Mouse (Mus musculus): ENCODE data around the gene Azgp1. TPM values are rescaled to one million over a fixed set of nuclear protein-coding genes. Genes with fewer than 3 reads are reported as not detected.
"Not testable (repeated sequence)": the region's sequence is repeated elsewhere in the genome, so short reads cannot be mapped to it uniquely, and the experiment has no call there.

The Azgp1 gene
- polyA plus RNA-seq (2015; fragmentation: Nextera tagmentation; extraction: Ambion mirVana), result 0.43 and 0.46 TPM in 2 replicates

- no peak within 1 kb of the TSS for H3K4me2 ChIP-seq
- no peaks in the 10 kb centered on the region for H3K9me3 ChIP-seq
- no peak within 1 kb of the TSS for H3K27ac ChIP-seq
- H3K36me3 ChIP-seq, result no peaks in the 10 kb centered on the region
- no peaks in the 10 kb centered on the region for H3K27me3 ChIP-seq (replicated peaks)
- no peak within 1 kb of the TSS for H3K9ac ChIP-seq
- H3K4me1 ChIP-seq, result no peaks in the 10 kb centered on the region
- no peak within 1 kb of the TSS for H3K4me3 ChIP-seq (replicated peaks)
- no peak for ATAC-seq (ENCODE audit: insufficient read depth, low FRiP score, low read depth)
- WGBS, result 67% methylated on average over 4 of the region's 4 CpGs
Observed at GRCm38 (mm10) chr5:137981300-137981699, at the start of gene Azgp1. Azgp1 (plus strand) TSS chr5:137981520.

GRCm38 (mm10) chr5:137933934-137934333 is 47.4 kb upstream of the Azgp1 start:
- not testable (repeated sequence) for H3K27me3 ChIP-seq (replicated peaks); H3K4me1 ChIP-seq; H3K4me3 ChIP-seq (replicated peaks); H3K27ac ChIP-seq; H3K4me2 ChIP-seq; ATAC-seq (ENCODE audit: insufficient read depth, low FRiP score, low read depth); H3K36me3 ChIP-seq; H3K9me3 ChIP-seq; H3K9ac ChIP-seq
- WGBS, result 59% methylated on average over 2 of the region's 2 CpGs

- Histone ChIP-seq H3K27me3 (replicated peaks) (no peaks in the 10 kb centered on the region), H3K4me1 (no peaks in the 10 kb centered on the region), H3K4me2 (no peak overlapping the region), H3K9ac (no peak overlapping the region), H3K36me3 (no peaks in the 10 kb centered on the region), H3K27ac (no peak overlapping the region), H3K9me3 (no peaks in the 10 kb centered on the region), H3K4me3 (replicated peaks) (no peak overlapping the region)
- ATAC-seq (ENCODE audit: insufficient read depth, low FRiP score, low read depth), result no peak
- WGBS, result 86% methylated on average over 2 of the region's 2 CpGs
Observed at GRCm38 (mm10) chr5:137936486-137936885, 44.8 kb upstream of the Azgp1 start.

GRCm38 (mm10) chr5:137937238-137937637 is 44.1 kb upstream of the Azgp1 start:
- WGBS, result 63% methylated on average over 4 of the region's 4 CpGs
- H3K27me3 ChIP-seq (replicated peaks), result no peaks in the 10 kb centered on the region
- H3K4me3 ChIP-seq (replicated peaks), result no peak overlapping the region
- no peak overlapping the region for H3K9ac ChIP-seq
- H3K36me3 ChIP-seq, result no peaks in the 10 kb centered on the region
- H3K4me1 ChIP-seq, result no peaks in the 10 kb centered on the region
- H3K9me3 ChIP-seq, result no peaks in the 10 kb centered on the region
- no peak overlapping the region for H3K27ac ChIP-seq
- no peak for ATAC-seq (ENCODE audit: insufficient read depth, low FRiP score, low read depth)
- H3K4me2 ChIP-seq, result no peak overlapping the region

GRCm38 (mm10) chr5:137940948-137941347 is 40.4 kb upstream of the Azgp1 start:
- H3K4me3 ChIP-seq (replicated peaks), result no peak overlapping the region
- no peaks in the 10 kb centered on the region for H3K4me1 ChIP-seq
- 62% methylated on average over 4 of the region's 4 CpGs for WGBS
- no peaks in the 10 kb centered on the region for H3K27me3 ChIP-seq (replicated peaks)
- H3K4me2 ChIP-seq, result no peak overlapping the region
- no peak overlapping the region for H3K27ac ChIP-seq
- H3K36me3 ChIP-seq, result no peaks in the 10 kb centered on the region
- no peak for ATAC-seq (ENCODE audit: insufficient read depth, low FRiP score, low read depth)
- no peaks in the 10 kb centered on the region for H3K9me3 ChIP-seq
- H3K9ac ChIP-seq, result no peak overlapping the region

- 56% methylated on average over 1 of the region's 1 CpGs for WGBS
- H3K27ac ChIP-seq, result no peak overlapping the region
- no peak overlapping the region for H3K9ac ChIP-seq
- H3K36me3 ChIP-seq, result no peaks in the 10 kb centered on the region
- H3K4me2 ChIP-seq, result no peak overlapping the region
- no peaks in the 10 kb centered on the region for H3K4me1 ChIP-seq
- H3K9me3 ChIP-seq, result no peaks in the 10 kb centered on the region
- H3K4me3 ChIP-seq (replicated peaks), result no peak overlapping the region
- no peak for ATAC-seq (ENCODE audit: insufficient read depth, low FRiP score, low read depth)
- H3K27me3 ChIP-seq (replicated peaks), result no peaks in the 10 kb centered on the region
Observed at GRCm38 (mm10) chr5:137943133-137943532, 38.2 kb upstream of the Azgp1 start.

- Histone ChIP-seq H3K27ac (no peak overlapping the region), H3K36me3 (no peaks in the 10 kb centered on the region), H3K4me3 (replicated peaks) (no peak overlapping the region), H3K27me3 (replicated peaks) (no peaks in the 10 kb centered on the region), H3K9ac (no peak overlapping the region), H3K9me3 (no peaks in the 10 kb centered on the region), H3K4me1 (no peaks in the 10 kb centered on the region), H3K4me2 (no peak overlapping the region)
- no peak for ATAC-seq (ENCODE audit: insufficient read depth, low FRiP score, low read depth)
Observed at GRCm38 (mm10) chr5:137947303-137947702, 34.0 kb upstream of the Azgp1 start.

GRCm38 (mm10) chr5:137951218-137951617 is 30.1 kb upstream of the Azgp1 start:
- ATAC-seq (ENCODE audit: insufficient read depth, low FRiP score, low read depth), result no peak
- H3K36me3 ChIP-seq, result no peaks in the 10 kb centered on the region
- H3K4me1 ChIP-seq, result no peaks in the 10 kb centered on the region
- H3K9me3 ChIP-seq, result no peaks in the 10 kb centered on the region
- H3K4me2 ChIP-seq, result no peak overlapping the region
- H3K27me3 ChIP-seq (replicated peaks), result no peaks in the 10 kb centered on the region
- H3K27ac ChIP-seq, result no peak overlapping the region
- no peak overlapping the region for H3K4me3 ChIP-seq (replicated peaks)
- H3K9ac ChIP-seq, result no peak overlapping the region
- 27% methylated on average over 6 of the region's 6 CpGs for WGBS

- H3K4me1 ChIP-seq, result no peaks in the 10 kb centered on the region
- no peak overlapping the region for H3K9ac ChIP-seq
- no peak overlapping the region for H3K4me2 ChIP-seq
- no peak overlapping the region for H3K4me3 ChIP-seq (replicated peaks)
- no peak for ATAC-seq (ENCODE audit: insufficient read depth, low FRiP score, low read depth)
- H3K27ac ChIP-seq, result no peak overlapping the region
- WGBS, result 84% methylated on average over 3 of the region's 3 CpGs
- no peaks in the 10 kb centered on the region for H3K36me3 ChIP-seq
- H3K27me3 ChIP-seq (replicated peaks), result no peaks in the 10 kb centered on the region
- no peaks in the 10 kb centered on the region for H3K9me3 ChIP-seq
Observed at GRCm38 (mm10) chr5:137956404-137956803, 24.9 kb upstream of the Azgp1 start.

GRCm38 (mm10) chr5:137962945-137963344 is 18.4 kb upstream of the Azgp1 start, which contains the start of gene Gjc3:
Gjc3 (minus strand) TSS chr5:137963098.
- Histone ChIP-seq H3K9ac (no peak within 1 kb of the TSS), H3K27me3 (replicated peaks) (no peaks in the 10 kb centered on the region), H3K4me2 (no peak within 1 kb of the TSS), H3K4me3 (replicated peaks) (no peak within 1 kb of the TSS), H3K9me3 (no peaks in the 10 kb centered on the region), H3K4me1 (no peaks in the 10 kb centered on the region), H3K36me3 (no peaks in the 10 kb centered on the region), H3K27ac (no peak within 1 kb of the TSS)
- ATAC-seq (ENCODE audit: insufficient read depth, low FRiP score, low read depth), result no peak
- WGBS, result 78% methylated on average over 8 of the region's 8 CpGs

GRCm38 (mm10) chr5:137966492-137966891 is 14.8 kb upstream of the Azgp1 start:
- Histone ChIP-seq H3K4me3 (replicated peaks) (no peak overlapping the region), H3K36me3 (no peaks in the 10 kb centered on the region), H3K4me2 (no peak overlapping the region), H3K4me1 (no peaks in the 10 kb centered on the region), H3K27me3 (replicated peaks) (no peaks in the 10 kb centered on the region), H3K27ac (no peak overlapping the region), H3K9me3 (no peaks in the 10 kb centered on the region), H3K9ac (no peak overlapping the region)
- no peak for ATAC-seq (ENCODE audit: insufficient read depth, low FRiP score, low read depth)

GRCm38 (mm10) chr5:137973161-137973560 is 8.2 kb upstream of the Azgp1 start:
- H3K27ac ChIP-seq, result no peak overlapping the region
- ATAC-seq (ENCODE audit: insufficient read depth, low FRiP score, low read depth), result no peak
- 65% methylated on average over 2 of the region's 2 CpGs for WGBS

GRCm38 (mm10) chr5:137973738-137974137 is 7.6 kb upstream of the Azgp1 start:
- Histone ChIP-seq H3K9ac (no peak overlapping the region), H3K4me2 (no peak overlapping the region), H3K27me3 (replicated peaks) (no peaks in the 10 kb centered on the region), H3K36me3 (no peaks in the 10 kb centered on the region), H3K27ac (no peak overlapping the region), H3K4me1 (no peaks in the 10 kb centered on the region), H3K9me3 (no peaks in the 10 kb centered on the region), H3K4me3 (replicated peaks) (no peak overlapping the region)
- no peak for ATAC-seq (ENCODE audit: insufficient read depth, low FRiP score, low read depth)
- 57% methylated on average over 3 of the region's 3 CpGs for WGBS

More at GRCm38 (mm10) chr5:137973161-137973560, 8.2 kb upstream of the Azgp1 start:
- no peak overlapping the region for H3K4me2 ChIP-seq
- H3K27me3 ChIP-seq (replicated peaks), result no peaks in the 10 kb centered on the region
- H3K4me1 ChIP-seq, result no peaks in the 10 kb centered on the region
- no peak overlapping the region for H3K4me3 ChIP-seq (replicated peaks)
- no peaks in the 10 kb centered on the region for H3K36me3 ChIP-seq
- H3K9me3 ChIP-seq, result no peaks in the 10 kb centered on the region
- H3K9ac ChIP-seq, result no peak overlapping the region
